Mouse (Mus musculus): ENCODE measurements around the gene Omp.

GRCm38 (mm10) chr7:98103002-98103941 lies 42.0 kb downstream of the Omp start:
- TF ChIP-seq MAX (IDR thresholded peaks at IDR 0.05; ENCODE audit: low read length) (no peak), POLR2A (IDR thresholded peaks at IDR 0.05; ENCODE audit: low read depth, low read length) (peak; percentile 52), CTCF (conservative IDR thresholded peaks at IDR 0.05 in 1 of 2, IDR thresholded peaks at IDR 0.05 in 1 of 2; ENCODE audit: low read depth in 2 of 2, low read length in 2 of 2) (peak; percentile 38 to 65; a peak in 2 of 4 replicates), SMC3 (IDR thresholded peaks at IDR 0.05; ENCODE audit: low read depth, low read length) (peak; percentile 48)
